ENCODE assay signal across 8 mouse cellular contexts in genomic region chr2:181678780-181679179, GRCm38 (mm10). TPM values are rescaled to one million over a fixed set of nuclear protein-coding genes. Genes with fewer than 3 reads are reported as not detected.
DNase-seq lines count a peak whose midpoint lies in the region; ATAC-seq lines count a peak whose summit lies in the region.

No protein-coding gene starts in this region.

- WGBS in forebrain, embryonic 11.5 days, result 41% methylated on average over 1 of the region's 1 CpGs
- WGBS in heart, embryonic 16.5 days, result 35% methylated on average over 1 of the region's 1 CpGs
- WGBS in liver, embryonic 12.5 days (ENCODE audit: insufficient replicate concordance), result 36% methylated on average over 1 of the region's 1 CpGs

- H3K4me1 ChIP-seq in forebrain, embryonic 11.5 days (replicated peaks; ENCODE audit: control insufficient read depth, insufficient read depth, low read length), result peaks cover 13% of the 10 kb centered on the region; the same call in 1 of the 2 replicates
- peaks cover 14% of the 10 kb centered on the region for H3K4me1 ChIP-seq in heart, embryonic 16.5 days (ENCODE audit: control insufficient read depth, insufficient read depth, low read length)
- peaks cover 43% of the 10 kb centered on the region for H3K4me1 ChIP-seq in liver, embryonic 12.5 days

- ATAC-seq in forebrain, embryonic 11.5 days (replicated peaks; ENCODE audit: low FRiP score), result peak; percentile 48; the same call in 1 of the 2 replicates
- peak; percentile 63 for ATAC-seq in heart, embryonic 16.5 days (replicated peaks; ENCODE audit: extremely low read depth, insufficient read depth, low FRiP score)
- ATAC-seq in liver, embryonic 12.5 days, result peak; percentile 67

- H3K4me2 ChIP-seq in forebrain, embryonic 11.5 days (ENCODE audit: low read depth, low read length, severe bottlenecking), result no peak overlapping the region
- H3K4me2 ChIP-seq in heart, embryonic 16.5 days (ENCODE audit: low read depth, low read length), result no peak overlapping the region
- no peak overlapping the region for H3K4me2 ChIP-seq in liver, embryonic 12.5 days

- no peak overlapping the region for H3K27ac ChIP-seq in forebrain, embryonic 11.5 days (ENCODE audit: low read depth, low read length)
- no peak overlapping the region; the same call in 1 of the 2 replicates for H3K27ac ChIP-seq in heart, embryonic 16.5 days (ENCODE audit: low read length)
- no peak overlapping the region for H3K27ac ChIP-seq in liver, embryonic 12.5 days

- no peaks in the 10 kb centered on the region for H3K9me3 ChIP-seq in forebrain, embryonic 11.5 days (ENCODE audit: control insufficient read depth, low read length)
- no peaks in the 10 kb centered on the region for H3K9me3 ChIP-seq in heart, embryonic 16.5 days (replicated peaks; ENCODE audit: control insufficient read depth, low read length)
- H3K9me3 ChIP-seq in liver, embryonic 12.5 days (replicated peaks), result no peaks in the 10 kb centered on the region

- no peak overlapping the region for H3K4me3 ChIP-seq in forebrain, embryonic 11.5 days (ENCODE audit: low read depth, low read length)
- H3K4me3 ChIP-seq in heart, embryonic 16.5 days (ENCODE audit: low read length), result no peak overlapping the region
- H3K4me3 ChIP-seq in liver, embryonic 12.5 days, result no peak overlapping the region

- no peaks in the 10 kb centered on the region for H3K27me3 ChIP-seq in forebrain, embryonic 11.5 days (ENCODE audit: control insufficient read depth, insufficient read depth, low read length)
- H3K27me3 ChIP-seq in heart, embryonic 16.5 days (ENCODE audit: control insufficient read depth, insufficient read depth, low read length), result no peaks in the 10 kb centered on the region
- peaks cover 38% of the 10 kb centered on the region for H3K27me3 ChIP-seq in liver, embryonic 12.5 days (replicated peaks)

- H3K9ac ChIP-seq in forebrain, embryonic 11.5 days (ENCODE audit: low read length), result no peak overlapping the region
- no peak overlapping the region for H3K9ac ChIP-seq in heart, embryonic 16.5 days (ENCODE audit: low read length)
- no peak overlapping the region for H3K9ac ChIP-seq in liver, embryonic 12.5 days

- no peaks in the 10 kb centered on the region for H3K36me3 ChIP-seq in forebrain, embryonic 11.5 days (ENCODE audit: control insufficient read depth, insufficient read depth, low read length)
- no peaks in the 10 kb centered on the region for H3K36me3 ChIP-seq in heart, embryonic 16.5 days (ENCODE audit: control insufficient read depth, insufficient read depth)
- no peaks in the 10 kb centered on the region for H3K36me3 ChIP-seq in liver, embryonic 12.5 days

- peak; percentile 59 to 69 for DNase-seq in CD8-positive naive resting alpha-beta T cell, adult 2 months (ENCODE audit: low read depth in 2 of 2, low spot score in 2 of 2)
- DNase-seq in brain, embryonic 18.5 days (ENCODE audit: low read depth, low spot score), result peak; percentile 55
- peak; percentile 71 for DNase-seq in forebrain, embryonic 11.5 days (ENCODE audit: low spot score)
- peak; percentile 90 for DNase-seq in kidney, postnatal 14 days
- DNase-seq in neural tube, embryonic 10.5 days (ENCODE audit: extremely low spot score, low spot score), result peak; percentile 57
- DNase-seq in telencephalon, adult 2 months (ENCODE audit: low read depth, low spot score), result peak; percentile 81

RNA-seq across cellular contexts. Expression of gene Tcea2, which starts 1.3 kb away (rescaled TPM):
- 21.1 and 22.6 TPM in 2 replicates for polyA plus RNA-seq in forebrain, embryonic 11.5 days (2014; fragmentation: Nextera tagmentation; extraction: Ambion mirVana)
- 17.6 and 19.6 TPM in 2 replicates for polyA plus RNA-seq in heart, embryonic 16.5 days (2015; fragmentation: Nextera tagmentation; extraction: Ambion mirVana)
- polyA plus RNA-seq in liver, embryonic 12.5 days (2016; fragmentation: Nextera tagmentation; extraction: Ambion mirVana), result 4.6 and 4.7 TPM in 2 replicates

RNA-seq across cellular contexts. Expression of gene Sox18, which starts 7.3 kb away (rescaled TPM):
- 15.8 and 18.8 TPM in 2 replicates for polyA plus RNA-seq in forebrain, embryonic 11.5 days (2014; fragmentation: Nextera tagmentation; extraction: Ambion mirVana)
- 53.6 and 55.9 TPM in 2 replicates for polyA plus RNA-seq in heart, embryonic 16.5 days (2015; fragmentation: Nextera tagmentation; extraction: Ambion mirVana)
- polyA plus RNA-seq in liver, embryonic 12.5 days (2016; fragmentation: Nextera tagmentation; extraction: Ambion mirVana), result 9.4 and 10.4 TPM in 2 replicates

RNA-seq across cellular contexts. Expression of gene Rgs19, which starts 15.0 kb away (rescaled TPM):
- 64.7 and 74.8 TPM in 2 replicates for polyA plus RNA-seq in forebrain, embryonic 11.5 days (2014; fragmentation: Nextera tagmentation; extraction: Ambion mirVana)
- 34.5 and 40.2 TPM in 2 replicates for polyA plus RNA-seq in heart, embryonic 16.5 days (2015; fragmentation: Nextera tagmentation; extraction: Ambion mirVana)
- 24.0 and 26.9 TPM in 2 replicates for polyA plus RNA-seq in liver, embryonic 12.5 days (2016; fragmentation: Nextera tagmentation; extraction: Ambion mirVana)

RNA-seq across cellular contexts. Expression of gene Lkaaear1, which starts 19.5 kb away (rescaled TPM):
- polyA plus RNA-seq in forebrain, embryonic 11.5 days (2014; fragmentation: Nextera tagmentation; extraction: Ambion mirVana), result not detected in 2 replicates
- not detected in 2 replicates for polyA plus RNA-seq in heart, embryonic 16.5 days (2015; fragmentation: Nextera tagmentation; extraction: Ambion mirVana)
- not detected in 2 replicates for polyA plus RNA-seq in liver, embryonic 12.5 days (2016; fragmentation: Nextera tagmentation; extraction: Ambion mirVana)

RNA-seq across cellular contexts. Expression of gene Gm29797, which starts 21.9 kb away (rescaled TPM):
- not detected in 2 replicates for polyA plus RNA-seq in forebrain, embryonic 11.5 days (2014; fragmentation: Nextera tagmentation; extraction: Ambion mirVana)
- not detected in 2 replicates for polyA plus RNA-seq in heart, embryonic 16.5 days (2015; fragmentation: Nextera tagmentation; extraction: Ambion mirVana)
- polyA plus RNA-seq in liver, embryonic 12.5 days (2016; fragmentation: Nextera tagmentation; extraction: Ambion mirVana), result not detected in 2 replicates
